Mouse (Mus musculus) liver, adult (tissue): ENCODE data around the gene 4930407I10Rik.

Source experiments
- GATA4 ChIP-seq: IDR thresholded peaks from 2 replicates; pipeline ENCODE4 v1.6.1; 2014; ENCODE audit warnings: mild to moderate bottlenecking, low read length; ENCODE audit not compliant: insufficient replicate concordance

The 4930407I10Rik gene

DNA sequence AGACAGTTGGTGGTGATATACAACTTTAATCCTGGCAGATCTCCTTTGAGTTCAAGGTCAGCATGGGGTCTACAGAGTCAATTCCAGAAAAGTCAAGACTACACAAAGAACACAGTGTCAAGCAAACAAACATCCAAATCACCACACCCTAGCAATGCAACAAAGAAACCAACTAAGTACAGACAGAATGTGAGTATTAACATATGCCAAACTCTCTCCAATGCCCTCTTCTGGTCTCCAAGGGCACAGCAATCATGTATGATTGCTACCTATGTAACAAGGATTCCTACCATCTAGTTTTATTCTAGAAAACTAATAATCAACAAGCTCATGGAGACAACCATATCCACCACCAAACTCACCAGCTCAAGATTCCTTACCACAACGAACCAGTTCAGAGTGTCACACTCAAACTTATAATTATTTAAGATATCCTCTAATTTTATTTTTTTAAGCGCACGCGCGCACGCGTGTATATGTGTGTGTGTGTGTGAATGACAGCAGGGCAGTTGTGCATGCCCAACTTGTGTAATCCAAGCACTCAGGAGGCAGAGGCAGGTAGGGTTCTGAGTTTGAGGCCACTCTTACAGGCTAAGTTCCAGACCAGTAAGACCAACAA lies 14.7 kb upstream of the 4930407I10Rik start:
- no peak for TF ChIP-seq GATA4

DNA sequence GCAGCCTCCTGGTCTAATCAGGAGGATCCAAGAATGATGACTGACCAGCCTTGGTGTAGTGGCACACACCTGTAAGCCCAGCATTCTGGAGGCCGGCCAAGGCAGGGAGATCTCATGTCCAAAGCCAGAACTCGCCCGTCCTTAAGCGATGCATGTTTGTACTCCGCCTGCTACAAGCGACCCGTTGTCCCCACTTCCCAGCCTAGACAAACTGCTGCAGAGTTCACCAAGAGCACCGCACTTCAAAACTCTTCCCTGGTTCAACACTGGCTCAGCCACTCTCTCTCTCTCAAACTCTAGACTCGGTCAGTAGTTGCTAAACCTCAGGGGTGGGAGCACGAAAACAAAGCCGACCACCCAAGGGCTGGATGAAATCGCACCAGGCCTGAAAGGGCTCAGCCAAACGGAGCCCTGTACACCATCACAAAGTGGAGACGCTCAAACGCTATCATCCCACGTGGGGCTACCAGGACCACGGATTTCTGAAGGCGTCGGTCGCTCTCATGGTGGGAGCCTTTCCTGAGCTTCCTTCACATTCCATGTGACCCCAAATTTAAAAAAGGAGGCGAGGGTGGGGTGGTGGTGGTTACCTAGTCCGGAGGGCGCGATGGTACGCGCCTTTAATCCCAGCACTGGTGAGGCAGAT lies 12.6 kb upstream of the 4930407I10Rik start:
- TF ChIP-seq GATA4 = no peak

DNA sequence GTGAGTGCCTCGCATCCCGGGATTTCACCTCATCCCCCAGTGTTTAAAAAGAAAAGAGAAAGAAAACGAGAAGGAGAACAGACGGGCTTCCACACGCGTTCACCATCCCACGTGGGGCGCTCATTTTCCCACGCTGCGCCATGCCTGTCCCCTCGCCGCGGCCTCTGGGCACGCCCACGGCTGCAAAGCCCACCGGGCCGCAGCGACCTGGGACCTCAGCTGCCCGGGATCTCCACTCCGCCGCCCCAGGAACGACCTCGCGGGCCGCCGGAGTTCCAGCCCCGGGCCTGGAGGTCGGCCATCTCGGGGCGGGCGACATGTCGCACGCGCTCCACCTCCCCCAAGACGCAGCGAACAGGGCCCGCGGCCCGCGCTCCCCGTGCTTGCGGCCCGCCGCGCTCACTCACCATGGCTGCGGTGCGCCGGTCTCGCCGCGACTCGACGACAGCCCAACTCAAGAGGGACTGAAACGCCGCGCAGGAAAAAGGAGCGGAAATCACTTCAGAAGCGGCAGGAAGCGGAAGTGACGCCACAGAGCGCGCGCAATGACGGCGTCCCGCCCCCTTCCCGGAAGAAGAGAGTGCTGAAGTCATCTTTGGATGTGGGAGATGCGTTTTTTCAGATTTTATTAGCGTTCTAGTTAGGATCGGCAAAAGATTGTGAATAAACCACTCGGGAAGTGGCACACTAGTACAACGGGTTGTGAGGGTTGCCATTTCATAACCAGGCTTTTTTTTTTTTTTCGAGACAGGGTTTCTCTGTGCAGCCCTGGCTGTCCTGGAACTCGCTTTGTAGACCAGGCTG lies 11.7 kb upstream of the 4930407I10Rik start, which contains the start of gene Snu13:
Snu13 (minus strand) TSS at position 519 of the 804 bp plus-strand sequence.
- no peak for TF ChIP-seq GATA4

DNA sequence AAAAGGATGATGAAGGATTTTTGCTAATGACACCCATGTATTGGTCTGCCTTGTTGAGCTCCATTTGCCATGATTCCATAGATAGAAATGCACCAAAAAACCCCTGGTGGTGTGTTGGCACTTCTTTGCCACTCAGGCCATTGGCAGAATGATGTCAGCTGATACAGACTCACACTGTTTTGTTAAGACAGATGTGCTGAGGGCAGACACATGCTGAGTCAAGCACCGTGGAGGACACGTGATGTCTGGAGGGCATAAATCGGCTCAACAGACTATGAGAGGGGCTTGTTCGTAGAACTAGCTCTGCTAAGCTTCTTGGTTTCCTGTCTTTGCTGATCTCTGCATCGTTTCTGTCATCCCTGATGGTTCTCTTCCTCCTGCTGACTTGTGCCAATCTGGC lies 6.4 kb upstream of the 4930407I10Rik start:
- no peak for TF ChIP-seq GATA4

DNA sequence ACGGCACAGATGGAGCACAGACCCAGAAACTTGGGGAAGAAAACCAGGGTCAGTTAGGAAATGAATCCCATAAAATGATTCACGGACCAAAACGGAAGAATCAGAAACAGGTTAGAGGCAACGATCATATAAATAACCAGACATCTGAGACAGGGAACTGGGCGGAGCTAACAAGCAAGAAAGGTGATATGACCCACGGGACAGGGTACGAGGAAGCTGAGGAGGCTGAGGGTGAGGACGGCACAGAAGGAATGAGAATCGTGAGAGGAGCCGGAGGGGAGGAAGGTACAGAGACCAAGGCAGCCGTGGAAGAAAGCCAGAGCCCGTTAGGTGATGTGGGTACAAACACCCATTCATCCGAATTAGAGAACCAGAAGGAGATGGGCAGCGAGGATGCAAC lies 5.0 kb downstream of the 4930407I10Rik start:
- no peak for TF ChIP-seq GATA4

DNA sequence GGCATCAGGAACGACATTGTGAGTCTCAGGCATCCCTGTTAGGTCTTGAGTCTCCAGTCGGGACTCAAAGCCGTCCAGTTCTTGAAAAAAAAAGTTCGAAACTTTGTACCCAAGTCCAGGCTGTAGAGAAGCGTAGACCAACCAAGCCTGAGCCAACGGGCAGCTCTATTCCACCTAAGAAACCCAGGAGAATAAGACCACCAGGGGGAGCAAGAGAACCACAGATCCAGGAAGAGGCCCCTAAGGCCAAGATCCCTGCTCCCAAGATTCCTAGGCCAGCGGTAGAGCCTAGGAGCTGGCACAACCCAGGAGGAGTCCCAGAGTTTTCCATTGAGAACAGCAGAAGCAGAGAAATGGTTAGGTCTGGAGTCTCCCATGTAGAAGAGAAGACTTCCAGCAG lies 6.6 kb downstream of the 4930407I10Rik start:
- TF ChIP-seq GATA4 = no peak

DNA sequence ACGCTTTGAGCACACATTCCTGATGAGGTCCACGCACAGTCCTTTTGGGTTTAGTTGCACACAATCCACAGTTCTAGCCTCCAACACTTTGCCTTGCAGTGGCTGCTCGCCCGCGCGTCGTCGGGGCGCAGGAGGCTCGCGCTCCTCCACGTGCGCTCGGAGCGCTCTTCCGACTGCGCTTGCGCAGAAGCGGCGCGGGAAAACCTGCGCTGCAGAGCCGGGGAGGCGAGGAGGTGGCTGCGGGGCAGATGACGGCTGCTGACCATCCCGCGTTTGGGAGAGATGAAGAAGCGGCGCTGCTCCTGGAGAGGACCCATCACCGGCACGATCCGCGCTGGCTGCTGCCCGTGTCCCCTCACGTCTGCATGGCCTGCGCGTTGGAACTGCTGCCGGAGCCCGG lies 10.9 kb downstream of the 4930407I10Rik start, which contains the start of gene Mei1:
Mei1 (plus strand) TSS at position 99 of the 400 bp plus-strand sequence.
- no peak for TF ChIP-seq GATA4

DNA sequence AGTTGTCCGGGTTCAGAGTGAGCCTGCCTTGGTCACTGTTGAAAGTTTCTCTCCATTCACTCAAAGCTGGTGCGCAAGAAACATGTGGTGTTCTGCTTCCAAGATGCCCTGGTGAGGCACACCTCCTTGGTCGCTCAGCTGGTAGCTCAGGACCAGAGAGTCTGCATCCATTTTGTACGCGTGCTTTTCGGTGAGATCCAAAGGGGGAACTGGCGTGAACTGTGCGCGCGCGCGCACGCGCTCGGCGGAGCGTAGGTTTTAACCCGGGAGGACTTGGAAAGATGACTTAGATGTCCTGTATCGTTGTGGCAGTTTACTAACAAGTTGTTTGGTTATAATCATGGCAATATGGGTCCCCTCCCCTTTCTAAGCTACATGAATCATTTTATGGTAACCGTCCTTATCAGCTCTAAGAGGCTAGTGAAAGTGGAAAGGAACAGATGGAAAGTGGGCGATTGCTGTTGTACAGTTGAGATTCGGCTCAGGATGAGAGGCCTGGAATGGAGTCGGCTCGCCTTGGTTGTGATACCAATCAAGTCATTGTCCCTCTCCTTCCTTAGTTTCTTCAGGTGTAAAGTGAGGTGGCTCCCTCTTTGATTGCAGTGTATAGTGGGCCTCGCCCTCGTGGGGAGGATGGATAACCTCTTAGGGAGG lies 13.0 kb downstream of the 4930407I10Rik start:
- TF ChIP-seq GATA4 = no peak

DNA sequence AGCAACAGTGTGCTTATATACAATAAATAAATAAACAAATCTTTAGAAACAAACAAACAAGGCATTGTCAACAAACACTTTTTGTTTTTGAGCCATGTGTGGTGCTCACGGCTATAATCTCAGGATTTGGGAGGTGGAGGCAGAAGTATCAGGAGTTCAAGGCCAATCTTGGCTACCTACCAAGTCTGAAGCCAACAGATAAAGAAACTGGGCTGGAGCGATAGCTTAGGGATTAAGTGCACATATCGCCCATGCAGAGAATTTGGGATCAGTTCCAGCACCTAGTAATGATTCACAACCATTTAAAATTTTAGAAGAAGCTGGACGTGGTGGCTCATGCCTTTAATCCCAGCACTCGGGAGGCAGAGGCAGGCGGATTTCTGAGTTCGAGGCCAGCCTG lies 14.5 kb downstream of the 4930407I10Rik start:
- no peak for TF ChIP-seq GATA4

DNA sequence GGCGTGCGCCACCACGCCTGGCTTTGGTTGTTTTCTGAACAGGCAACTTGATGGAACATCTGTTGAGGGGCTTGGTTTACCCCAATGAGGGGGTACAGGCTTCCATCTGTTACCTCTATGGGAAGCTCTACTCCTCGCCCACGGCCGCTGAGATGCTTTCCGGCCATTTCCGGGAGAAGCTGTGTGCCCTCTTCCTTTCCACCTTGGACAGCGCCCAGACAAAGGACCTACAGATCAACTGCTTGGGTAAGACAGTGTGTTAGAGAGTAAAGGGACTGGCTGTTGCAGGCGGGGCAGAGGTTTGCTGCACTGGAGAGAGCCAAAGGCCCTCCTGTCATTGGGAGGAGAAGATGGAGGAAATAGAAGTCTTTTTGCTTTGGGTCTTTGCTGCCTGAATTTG lies 20.9 kb downstream of the 4930407I10Rik start:
- TF ChIP-seq GATA4 = no peak

DNA sequence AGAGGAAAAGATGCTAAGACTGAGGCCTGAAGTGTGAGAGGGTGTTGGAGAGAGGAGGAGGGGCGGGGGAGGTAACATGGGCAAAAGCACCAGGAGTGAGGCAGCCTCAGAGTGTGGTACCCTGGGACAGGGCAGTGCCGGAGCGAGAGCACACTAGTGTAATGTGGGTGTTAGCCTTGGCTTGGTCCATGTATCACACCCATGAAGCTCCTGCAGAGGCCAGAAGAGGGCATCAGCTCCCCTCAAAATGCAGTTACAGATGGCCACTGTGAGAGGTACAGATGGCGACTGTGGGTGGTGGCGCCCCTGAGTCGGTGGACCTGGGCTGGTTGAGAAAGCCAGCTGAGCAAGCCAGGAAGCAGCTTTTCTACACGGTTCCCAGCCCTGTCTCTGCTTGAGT lies 22.2 kb downstream of the 4930407I10Rik start:
- TF ChIP-seq GATA4 = no peak

DNA sequence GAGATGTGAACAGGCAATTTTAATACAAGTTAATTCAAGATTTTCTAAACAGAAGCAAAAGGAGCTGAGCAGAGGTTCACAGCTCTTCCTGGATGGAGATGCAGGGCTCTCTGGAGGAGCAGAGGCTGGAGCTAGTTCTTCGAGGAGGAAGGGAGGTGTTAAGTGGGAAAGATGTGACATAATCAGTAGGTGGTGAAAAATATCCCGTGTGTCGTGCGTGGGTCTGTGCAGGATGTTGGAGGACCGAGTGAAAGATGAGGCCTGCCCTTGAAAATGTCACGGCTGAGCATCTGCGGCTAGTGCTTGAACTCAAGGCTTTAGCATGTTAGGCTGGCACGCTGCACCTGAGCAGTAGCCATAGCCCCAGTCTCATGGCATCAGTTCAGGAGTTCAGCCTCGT lies 26.7 kb downstream of the 4930407I10Rik start:
- TF ChIP-seq GATA4 = no peak

DNA sequence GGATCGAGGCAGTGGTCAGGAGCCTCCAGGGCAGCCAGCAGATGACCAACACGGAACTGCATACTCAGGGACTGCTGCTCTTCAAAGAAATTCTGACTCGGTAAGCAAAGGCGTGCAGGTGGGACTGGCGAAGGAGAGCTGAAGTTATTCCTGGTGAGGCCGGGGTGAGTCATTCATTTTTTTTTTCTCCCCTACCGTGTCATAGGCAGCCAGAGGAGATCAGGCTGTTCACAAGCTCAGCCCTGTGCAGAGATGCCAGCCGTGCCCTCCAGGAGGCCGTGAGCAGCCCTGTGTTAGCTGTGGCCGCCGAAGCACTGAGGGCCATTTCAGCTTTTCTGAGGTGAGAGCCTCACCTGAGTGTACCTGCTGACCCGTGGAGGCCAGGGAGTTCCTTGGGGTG lies 27.2 kb downstream of the 4930407I10Rik start:
- no peak for TF ChIP-seq GATA4

DNA sequence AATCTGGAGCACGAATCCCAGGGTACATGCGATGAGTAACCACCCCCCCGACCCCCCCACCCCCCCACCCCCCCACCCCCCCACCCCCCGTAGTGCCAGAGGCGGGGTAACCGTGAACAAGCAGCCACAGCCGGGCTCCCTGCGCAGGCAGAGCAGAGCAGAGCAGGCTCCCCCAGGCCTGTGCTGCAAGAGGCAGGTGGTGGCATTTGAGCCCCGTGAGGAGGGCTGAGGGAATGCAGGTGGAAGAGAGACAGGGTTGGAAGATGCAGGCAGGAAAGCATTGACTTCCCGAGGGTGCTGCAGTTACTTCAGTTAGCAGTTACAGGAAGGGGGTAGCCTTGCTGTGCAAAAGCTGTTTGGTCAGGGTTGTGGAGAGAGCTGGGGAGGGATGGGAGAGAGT lies 28.3 kb downstream of the 4930407I10Rik start:
- TF ChIP-seq GATA4 = no peak

DNA sequence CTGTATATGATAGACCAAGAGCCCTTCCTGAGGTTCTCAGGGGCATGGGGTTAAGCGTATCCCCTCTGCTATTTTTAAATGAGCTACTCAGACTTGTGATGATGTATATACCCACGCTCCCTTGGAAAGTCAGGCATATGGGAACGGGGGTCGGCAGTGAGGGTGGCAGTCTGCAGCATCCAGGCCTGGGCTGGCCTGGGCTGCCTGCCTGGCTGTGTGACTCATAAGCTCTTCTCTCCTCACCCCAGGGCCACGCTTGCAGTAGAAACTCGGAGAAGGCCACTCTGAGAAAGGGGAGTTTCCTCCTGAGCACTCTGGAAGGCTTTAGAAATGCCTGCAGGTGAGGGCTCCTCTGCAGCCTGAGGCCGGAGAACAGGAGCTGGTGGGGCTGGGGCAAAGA lies 32.1 kb downstream of the 4930407I10Rik start:
- TF ChIP-seq GATA4 = no peak
